Mouse (Mus musculus): ENCODE measurements at regions not wholly inside any gene's neighbourhood (a gene's known extent, or its start where the extent isn't known, plus 50 kb on each side); places are given as distances from the start of the nearest gene placed in this dataset.
"Not testable (repeated sequence)": the region's sequence is repeated elsewhere in the genome, so short reads cannot be mapped to it uniquely, and the experiment has no call there.

- no peak for DNase-seq
These were observed 414.8 kb upstream of the Ptger4 start for GRCm38 (mm10) chr15:5658796-5659195.

GRCm38 (mm10) chr15:5660819-5661218 is 416.8 kb upstream of the Ptger4 start:
- no peak for DNase-seq

GRCm38 (mm10) chr15:5671781-5672180 is 427.8 kb upstream of the Ptger4 start:
- DNase-seq, result no peak

- no peak for DNase-seq
These were observed 432.7 kb upstream of the Ptger4 start for GRCm38 (mm10) chr15:5676704-5677103.

GRCm38 (mm10) chr15:5693810-5694209 is 449.8 kb upstream of the Ptger4 start:
- no peak for DNase-seq

GRCm38 (mm10) chr15:5695015-5695414 is 451.0 kb upstream of the Ptger4 start:
- DNase-seq, result no peak

GRCm38 (mm10) chr15:5708454-5708853 is 464.5 kb upstream of the Ptger4 start:
- DNase-seq, result no peak

- DNase-seq, result no peak
These were observed 496.7 kb upstream of the Ptger4 start for GRCm38 (mm10) chr15:5740658-5741057.

- no peak for DNase-seq
These were observed 499.9 kb upstream of the Ptger4 start for GRCm38 (mm10) chr15:5743893-5744292.

- no peak for DNase-seq
These were observed 514.7 kb upstream of the Ptger4 start for GRCm38 (mm10) chr15:5758690-5759089.

GRCm38 (mm10) chr15:5762216-5762615 is 518.2 kb upstream of the Ptger4 start:
- DNase-seq, result no peak

- DNase-seq, result no peak
These were observed 522.5 kb upstream of the Dab2 start for GRCm38 (mm10) chr15:5777074-5777473.

GRCm38 (mm10) chr15:5799917-5800316 is 499.7 kb upstream of the Dab2 start:
- no peak for DNase-seq

GRCm38 (mm10) chr15:5811154-5811732 is 488.3 kb upstream of the Dab2 start:
- DNase-seq, result no peak

GRCm38 (mm10) chr15:5811958-5812357 is 487.6 kb upstream of the Dab2 start:
- DNase-seq, result no peak

- no peak for DNase-seq
These were observed 481.5 kb upstream of the Dab2 start for GRCm38 (mm10) chr15:5817901-5818576.

- DNase-seq, result no peak
These were observed 459.6 kb upstream of the Dab2 start for GRCm38 (mm10) chr15:5839963-5840362.

GRCm38 (mm10) chr15:5841369-5842149 is 458.0 kb upstream of the Dab2 start:
- DNase-seq, result not testable (repeated sequence)

- DNase-seq, result no peak
These were observed 453.0 kb upstream of the Dab2 start for GRCm38 (mm10) chr15:5846571-5846970.

- no peak for DNase-seq
These were observed 452.0 kb upstream of the Dab2 start for GRCm38 (mm10) chr15:5847413-5848100.

- no peak for DNase-seq
These were observed 447.1 kb upstream of the Dab2 start for GRCm38 (mm10) chr15:5852523-5852922.

GRCm38 (mm10) chr15:5869289-5869688 is 430.3 kb upstream of the Dab2 start:
- no peak for DNase-seq

GRCm38 (mm10) chr15:5869866-5870265 is 429.7 kb upstream of the Dab2 start:
- no peak for DNase-seq

Measured in cerebellum, adult 18-20 months (tissue).